In the genomic region with DNA sequence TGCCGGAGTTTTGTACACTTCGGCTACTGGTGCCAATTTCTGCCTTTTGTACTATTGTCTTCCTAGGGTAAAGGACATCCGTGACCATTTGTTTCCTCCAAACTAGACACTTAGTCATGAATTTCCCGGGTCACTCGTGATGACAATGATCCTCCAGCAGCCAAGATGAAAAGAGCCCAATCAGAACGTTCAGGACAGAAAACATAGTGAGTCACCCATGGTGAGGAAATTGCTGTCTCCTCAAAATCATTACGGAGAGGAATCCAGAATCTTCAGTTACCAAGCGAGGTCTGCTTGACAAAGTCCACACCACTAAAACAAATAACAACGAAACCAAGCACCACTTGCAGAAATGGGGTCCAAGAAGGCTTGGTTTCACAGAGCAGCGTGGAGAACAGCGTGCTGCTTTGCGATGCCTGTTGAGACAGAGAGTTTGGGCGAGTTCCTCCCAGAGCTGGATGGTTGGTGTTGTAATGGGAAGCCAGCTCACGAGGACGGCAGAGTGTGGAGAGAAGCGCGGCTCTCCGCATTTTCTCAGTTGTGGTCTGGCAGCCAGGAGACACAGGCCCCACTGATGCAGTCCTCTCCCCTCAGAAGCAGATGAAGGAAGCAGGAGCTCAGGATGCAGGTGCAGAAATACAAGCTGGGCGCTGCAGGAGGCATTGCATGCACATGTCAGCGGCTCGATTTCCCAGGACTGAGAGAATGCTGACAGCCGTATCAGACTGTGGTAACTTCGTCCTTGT, we compare ENCODE assay signal across 10 mouse cellular contexts.
DNase-seq lines count a peak whose midpoint lies in the region; ATAC-seq lines count a peak whose summit lies in the region.
"Had no signal": no experiment of that assay in that cellular context is flagged by ENCODE, and none has a peak within 500 bp of the region (broad histone marks: within the 10 kb centered on the region; RNA-seq: fewer than 3 reads in every experiment).

No protein-coding gene starts in this region.

- H3K27ac ChIP-seq in heart, embryonic 11.5 days (ENCODE audit: low read depth, low read length) = no peak overlapping the region
- H3K27ac ChIP-seq: embryonic facial prominence, embryonic 12.5 days had no signal

- no peak overlapping the region for H3K9ac ChIP-seq in heart, embryonic 11.5 days (ENCODE audit: low read depth, low read length)
- H3K9ac ChIP-seq: embryonic facial prominence, embryonic 12.5 days had no signal

- DNase-seq in heart, adult 11 months = peak; percentile 95
- peak; percentile 34 for DNase-seq in 3134 (ENCODE audit: extremely low read depth, insufficient read length, low spot score)
- peak; percentile 19 for DNase-seq in brain, adult 2 months (ENCODE audit: low read depth, low spot score)
- DNase-seq in lung, postnatal 10 days = peak; percentile 35
- no peak for DNase-seq in ovary, postnatal 10 days (ENCODE audit: low spot score)
- DNase-seq in cerebellum, adult 18-20 months = no peak

- H3K36me3 ChIP-seq in heart, embryonic 11.5 days (ENCODE audit: control insufficient read depth, insufficient read depth, low read length) = no peaks in the 10 kb centered on the region
- H3K36me3 ChIP-seq: embryonic facial prominence, embryonic 12.5 days had no signal

- ATAC-seq in heart, embryonic 11.5 days (replicated peaks; ENCODE audit: insufficient number of reproducible peaks, low FRiP score, low TSS enrichment) = no peak
- ATAC-seq in megakaryocyte-erythroid progenitor cell, adult 5-6 weeks (replicated peaks; ENCODE audit: low FRiP score, low TSS enrichment, poor library complexity, severe bottlenecking) = no peak

- no peak overlapping the region for H3K4me2 ChIP-seq in heart, embryonic 11.5 days
- H3K4me2 ChIP-seq: embryonic facial prominence, embryonic 12.5 days had no signal

- no peaks in the 10 kb centered on the region for H3K9me3 ChIP-seq in heart, embryonic 11.5 days (replicated peaks; ENCODE audit: control insufficient read depth, low read length)
- H3K9me3 ChIP-seq: embryonic facial prominence, embryonic 12.5 days had no signal

- H3K4me3 ChIP-seq in heart, embryonic 11.5 days (ENCODE audit: low read depth, low read length) = no peak overlapping the region
- H3K4me3 ChIP-seq: embryonic facial prominence, embryonic 12.5 days had no signal

- no peaks in the 10 kb centered on the region for H3K27me3 ChIP-seq in heart, embryonic 11.5 days (ENCODE audit: control insufficient read depth, insufficient read depth, low read length)
- H3K27me3 ChIP-seq: CH12.LX; embryonic facial prominence, embryonic 12.5 days had no signal

- WGBS in heart, embryonic 11.5 days (ENCODE audit: insufficient replicate concordance) = 70% methylated on average over 23 of the region's 23 CpGs

- no peaks in the 10 kb centered on the region for H3K4me1 ChIP-seq in heart, embryonic 11.5 days (ENCODE audit: control insufficient read depth, insufficient read depth, low read length)
- H3K4me1 ChIP-seq: embryonic facial prominence, embryonic 12.5 days had no signal

Comparison
In these comparisons a context has a peak if more than half of its experiments do, and no peak if none do; other contexts are left out.
1. DNase-seq: peak in heart, adult 11 months (single experiment), 3134 (single experiment), brain, adult 2 months (single experiment) and lung, postnatal 10 days (single experiment); none in ovary, postnatal 10 days (single experiment) and cerebellum, adult 18-20 months (0 of 2).